Mouse (Mus musculus): ENCODE data around the gene Gm9817.

DNA sequence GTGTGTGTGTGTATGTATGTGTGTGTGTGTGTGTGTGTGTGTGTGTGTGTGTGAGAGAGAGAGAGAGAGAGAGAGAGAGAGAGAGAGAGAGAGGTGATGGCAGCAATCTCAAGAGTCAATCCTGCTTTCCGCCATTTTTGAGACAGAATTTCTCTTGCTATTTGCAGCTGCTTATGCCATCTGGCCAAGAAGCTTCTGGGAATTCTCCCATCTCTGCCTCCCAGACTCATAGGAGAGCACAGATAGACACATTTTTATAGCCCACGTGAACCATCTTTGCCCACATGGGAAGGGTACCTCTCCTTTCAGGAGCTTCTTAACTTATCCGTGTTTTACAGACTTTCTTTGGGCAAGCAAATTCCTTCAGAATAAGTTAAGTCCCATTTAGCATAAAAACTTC is 24.6 kb upstream of the Gm9817 start:
- TF ChIP-seq MYOD1 (IDR thresholded peaks at IDR 0.05; ENCODE audit: control insufficient read depth in 1 of 3, insufficient read length in 2 of 3, low read depth in 2 of 3) = no peak
- TF ChIP-seq REST (IDR thresholded peaks at IDR 0.05; ENCODE audit: insufficient read depth, insufficient read length) = no peak
- no peak for TF ChIP-seq MYOG (IDR thresholded peaks at IDR 0.05; ENCODE audit: control insufficient read depth in 1 of 3, insufficient read depth in 1 of 3, insufficient read length in 2 of 3, low read depth in 2 of 3)
- TF ChIP-seq E2F4 (IDR thresholded peaks at IDR 0.05; ENCODE audit: insufficient read depth) = no peak
- TF ChIP-seq MAX (IDR thresholded peaks at IDR 0.05; ENCODE audit: low read depth) = no peak
- TF ChIP-seq CEBPB (IDR thresholded peaks at IDR 0.05; ENCODE audit: insufficient read depth, poor library complexity, severe bottlenecking) = no peak
- TF ChIP-seq POLR2A (IDR thresholded peaks at IDR 0.05; ENCODE audit: insufficient read length, low read depth) = no peak
- no peak for TF ChIP-seq TCF12 (IDR thresholded peaks at IDR 0.05; ENCODE audit: insufficient read depth, poor library complexity, severe bottlenecking)
- no peak for TF ChIP-seq SRF (IDR thresholded peaks at IDR 0.05; ENCODE audit: control insufficient read depth, insufficient read length, low read depth)
- no peak for TF ChIP-seq POLR2AphosphoS2 (IDR thresholded peaks at IDR 0.05; ENCODE audit: insufficient read length, low read depth)

Data from myocyte (in vitro differentiated cells).